Mouse (Mus musculus) lung, embryonic 14.5 days (tissue): ENCODE measurements at regions not wholly inside any gene's neighbourhood (a gene's known extent, or its start where the extent isn't known, plus 50 kb on each side); places are given as distances from the start of the nearest gene placed in this dataset.

Experiments
- ATAC-seq: fragments of 200-750 bp; cut with Nextera tagmentation; 2 replicates; pipeline ENCODE4 v1.8.0; 2017; ENCODE audit warnings: mild to moderate bottlenecking, moderate TSS enrichment, moderate library complexity; ENCODE audit not compliant: insufficient read depth
- DNase-seq: peaks from one replicate; pipeline ENCODE4 v3.0.0-alpha.2; 2015
- H3K27ac ChIP-seq: fragments of 300-500 bp; sonication (generic); 2 replicates; pipeline ENCODE4 v1.5.1; 2014; ENCODE audit warnings: low read depth, mild to moderate bottlenecking, moderate library complexity
- H3K27me3 ChIP-seq: fragments of 300-500 bp; sonication (generic); 2 replicates; pipeline ENCODE4 v1.6.1; 2014; ENCODE audit warnings: low read length, control low read depth; ENCODE audit not compliant: insufficient read depth
- H3K36me3 ChIP-seq: fragments of 300-500 bp; sonication (generic); 2 replicates; pipeline ENCODE4 v1.6.1; 2014; ENCODE audit warnings: control low read depth; ENCODE audit not compliant: insufficient read depth
- H3K4me1 ChIP-seq: fragments of 300-500 bp; sonication (generic); 2 replicates; pipeline ENCODE4 v1.6.1; 2014; ENCODE audit warnings: antibody characterized with exemption, control low read depth; ENCODE audit not compliant: insufficient read depth
- H3K4me2 ChIP-seq: fragments of 300-500 bp; sonication (generic); 2 replicates; pipeline ENCODE4 v1.6.1; 2014; ENCODE audit warnings: mild to moderate bottlenecking
- H3K4me3 ChIP-seq: fragments of 300-500 bp; sonication (generic); 2 replicates; pipeline ENCODE4 v1.5.1; 2014; ENCODE audit warnings: low read depth, low read length
- H3K9ac ChIP-seq: fragments of 300-500 bp; sonication (generic); 2 replicates; pipeline ENCODE4 v1.6.1; 2014
- H3K9me3 ChIP-seq: fragments of 300-500 bp; sonication (generic); 2 replicates; pipeline ENCODE4 v1.6.1; 2016; ENCODE audit warnings: low read depth, low read length, control low read depth
- CTCF ChIP-seq: IDR thresholded peaks from 2 replicates; pipeline ENCODE4 v1.5.1; 2016; ENCODE audit warnings: antibody characterized with exemption, low read depth
- WGBS: fragments of 180-500 bp; shearing (Covaris S2); extraction: QIAGEN DNeasy Blood & Tissue Kit; methylation state at CpG from one replicate; pipeline ENCODE4 v1.1.7; 2014; 5-methylcytosine and 5-hydroxymethylcytosine counted together

DNA sequence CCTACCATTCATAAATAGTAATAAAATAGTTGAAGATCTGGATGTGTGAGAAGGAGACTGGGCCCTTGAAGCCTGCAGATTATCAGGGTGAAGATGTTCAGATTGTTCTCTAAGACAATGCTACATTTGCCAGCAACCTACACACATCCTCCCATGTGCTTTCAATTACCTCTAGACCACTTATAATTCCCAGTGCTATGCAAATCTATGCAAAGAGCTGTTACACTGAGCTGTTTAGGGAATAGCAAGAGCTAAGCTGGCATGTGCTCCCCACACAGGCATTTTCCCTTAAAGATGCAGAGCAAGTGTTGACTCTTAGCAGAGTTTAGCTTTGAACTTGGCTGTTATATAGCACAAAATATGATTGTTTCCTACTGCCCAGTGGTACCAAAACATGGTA, 482.1 kb upstream of the Gcfc2 start:
- H3K9me3 ChIP-seq: no peaks in the 10 kb centered on the region
- no peak overlapping the region for H3K4me2 ChIP-seq
- ATAC-seq (no peak), DNase-seq (no peak)
- no peaks in the 10 kb centered on the region for H3K4me1 ChIP-seq
- no peak overlapping the region for H3K27ac ChIP-seq
- no peaks in the 10 kb centered on the region for H3K36me3 ChIP-seq
- H3K27me3 ChIP-seq: no peaks in the 10 kb centered on the region
- H3K9ac ChIP-seq: no peak overlapping the region
- H3K4me3 ChIP-seq: no peak overlapping the region
- no peak for TF ChIP-seq CTCF

DNA sequence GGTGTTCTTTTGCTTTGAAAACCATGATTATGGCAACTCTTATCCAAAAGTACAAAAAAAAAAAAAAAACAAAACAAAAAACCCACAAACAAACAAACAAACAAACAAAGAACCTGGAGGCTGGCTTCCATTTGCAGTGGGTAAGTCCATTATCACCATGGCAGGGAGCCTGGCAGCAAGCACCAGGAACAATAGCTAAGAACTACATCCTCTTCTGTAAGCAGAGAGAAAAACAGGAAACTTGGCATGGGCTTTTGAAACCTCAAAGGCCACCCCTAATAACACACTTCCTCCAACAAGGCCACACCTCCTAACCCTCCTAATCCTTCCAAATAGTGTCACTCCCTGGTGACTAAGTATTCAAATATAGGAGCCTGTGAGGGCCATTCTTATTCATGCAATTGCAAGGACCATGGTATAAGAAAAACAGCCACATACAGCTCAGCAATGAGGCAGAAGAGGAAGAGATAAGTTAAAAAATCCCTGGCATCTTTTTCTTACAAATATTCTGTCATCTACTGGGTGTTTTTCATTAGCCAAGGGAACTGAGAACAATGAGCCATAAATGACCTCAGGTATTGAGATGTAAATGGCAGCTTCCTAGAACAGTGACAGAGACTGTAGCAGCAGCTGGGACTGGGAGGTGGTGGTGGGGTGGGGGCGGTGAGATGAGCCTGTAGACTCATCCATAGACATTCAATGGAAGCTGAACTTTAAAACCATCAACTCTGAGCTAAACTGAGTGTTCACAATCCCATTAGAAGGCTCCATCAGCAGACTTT, 477.3 kb upstream of the Gcfc2 start:
- no peak for ATAC-seq
- Histone ChIP-seq H3K4me3 (no peak overlapping the region), H3K36me3 (no peaks in the 10 kb centered on the region), H3K4me2 (no peak overlapping the region), H3K9ac (no peak overlapping the region), H3K4me1 (no peaks in the 10 kb centered on the region), H3K9me3 (no peaks in the 10 kb centered on the region), H3K27me3 (no peaks in the 10 kb centered on the region), H3K27ac (no peak overlapping the region)
- no peak for TF ChIP-seq CTCF
- 81% methylated on average over 1 of the region's 1 CpGs for WGBS
- no peak for DNase-seq

DNA sequence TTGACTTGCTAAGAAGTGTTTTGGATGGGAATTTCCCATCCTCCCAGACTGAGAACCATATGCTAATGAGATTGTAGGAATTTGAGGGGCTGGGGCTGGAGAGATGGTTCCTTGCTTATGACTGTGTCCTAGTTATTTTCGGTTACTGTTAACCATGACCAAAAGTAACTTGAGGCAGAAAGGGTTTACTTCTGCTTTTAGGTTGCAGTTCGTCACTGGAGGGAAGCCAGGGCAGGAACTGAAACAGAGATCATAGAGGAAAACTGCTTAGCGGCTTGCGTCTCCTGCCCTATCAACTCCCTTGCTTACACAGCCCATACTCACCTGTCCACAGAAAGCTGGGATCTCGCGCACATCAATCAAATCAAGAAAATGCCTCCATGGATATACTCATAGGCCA, 475.8 kb upstream of the Gcfc2 start:
- DNase-seq: no peak
- H3K27ac ChIP-seq: no peak overlapping the region
- H3K4me2 ChIP-seq: no peak overlapping the region
- no peaks in the 10 kb centered on the region for H3K9me3 ChIP-seq
- 85% methylated on average over 6 of the region's 6 CpGs for WGBS
- no peak for ATAC-seq
- no peak overlapping the region for H3K4me3 ChIP-seq
- H3K4me1 ChIP-seq: no peaks in the 10 kb centered on the region
- no peaks in the 10 kb centered on the region for H3K36me3 ChIP-seq
- TF ChIP-seq CTCF: no peak
- H3K27me3 ChIP-seq: no peaks in the 10 kb centered on the region
- H3K9ac ChIP-seq: no peak overlapping the region

DNA sequence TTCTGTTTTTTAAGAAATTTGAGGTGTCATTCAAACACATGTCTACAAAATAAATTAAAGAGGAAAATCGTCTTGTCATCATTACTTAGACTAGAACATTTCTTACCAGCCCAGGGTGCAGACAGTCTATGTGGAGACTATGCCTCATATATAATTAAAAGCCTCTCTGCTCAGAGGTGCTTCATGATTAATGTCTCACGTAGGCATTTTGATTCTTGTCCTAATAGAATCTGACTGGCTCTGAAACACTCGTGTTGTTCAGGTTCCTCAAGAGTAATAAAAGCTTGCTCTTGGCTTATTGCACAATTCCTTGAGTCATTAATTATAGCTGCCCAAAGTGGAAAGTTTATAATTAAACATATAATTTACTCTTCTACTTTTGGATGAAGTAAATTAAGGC, 475.1 kb upstream of the Gcfc2 start:
- no peaks in the 10 kb centered on the region for H3K4me1 ChIP-seq
- no peak overlapping the region for H3K27ac ChIP-seq
- DNase-seq: no peak
- TF ChIP-seq CTCF: no peak
- H3K4me3 ChIP-seq: no peak overlapping the region
- WGBS: 71% methylated on average over 3 of the region's 3 CpGs
- H3K27me3 ChIP-seq: no peaks in the 10 kb centered on the region
- H3K36me3 ChIP-seq: no peaks in the 10 kb centered on the region
- H3K9me3 ChIP-seq: no peaks in the 10 kb centered on the region
- no peak overlapping the region for H3K4me2 ChIP-seq
- no peak for ATAC-seq
- no peak overlapping the region for H3K9ac ChIP-seq

DNA sequence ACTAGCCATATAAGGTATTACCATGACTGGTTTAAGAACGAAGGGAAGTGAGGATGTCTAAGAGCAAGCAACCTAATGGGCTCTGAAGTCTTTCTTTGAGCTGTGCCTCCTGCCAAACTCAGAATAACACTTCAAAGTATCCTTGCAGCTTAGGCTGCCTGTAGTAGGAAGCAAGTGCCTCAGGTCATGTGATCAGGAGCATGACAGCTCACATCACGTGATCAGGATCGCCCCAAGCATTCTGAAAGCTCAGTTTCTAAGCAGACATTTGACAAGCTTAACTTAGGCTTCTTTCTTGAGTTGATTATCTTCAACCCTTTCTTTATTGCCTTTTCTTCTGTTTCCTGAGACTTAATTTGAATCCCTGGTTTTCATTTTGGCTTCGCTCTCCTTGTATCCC, 462.4 kb upstream of the Gcfc2 start:
- H3K4me1 ChIP-seq: no peaks in the 10 kb centered on the region
- H3K4me3 ChIP-seq: no peak overlapping the region
- no peak overlapping the region for H3K27ac ChIP-seq
- H3K9me3 ChIP-seq: no peaks in the 10 kb centered on the region
- no peak overlapping the region for H3K4me2 ChIP-seq
- 72% methylated on average over 4 of the region's 4 CpGs for WGBS
- ATAC-seq: no peak
- H3K36me3 ChIP-seq: no peaks in the 10 kb centered on the region
- H3K9ac ChIP-seq: no peak overlapping the region
- no peak for TF ChIP-seq CTCF
- DNase-seq: no peak
- H3K27me3 ChIP-seq: no peaks in the 10 kb centered on the region

DNA sequence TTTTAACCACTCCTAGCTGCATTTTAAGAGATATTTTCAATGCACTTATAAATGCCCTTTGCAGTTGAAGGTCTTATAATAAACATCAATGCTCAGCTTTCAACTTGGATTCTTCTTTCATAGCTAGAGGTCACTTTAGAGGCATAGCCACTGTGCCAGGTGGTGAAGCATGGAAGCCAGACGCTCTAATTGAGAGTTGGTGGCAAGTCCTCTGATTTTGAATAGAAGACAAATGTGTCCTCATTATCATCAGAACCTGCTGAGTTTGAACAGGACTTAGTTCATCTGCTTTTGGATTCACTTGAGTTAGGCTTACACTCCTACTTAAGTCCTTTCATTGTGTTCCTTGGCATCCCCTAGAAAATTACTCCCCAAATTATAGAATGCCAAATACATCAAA, 459.0 kb upstream of the Gcfc2 start:
- no peak for ATAC-seq
- Histone ChIP-seq H3K4me1 (no peaks in the 10 kb centered on the region), H3K27me3 (no peaks in the 10 kb centered on the region), H3K4me3 (no peak overlapping the region), H3K36me3 (no peaks in the 10 kb centered on the region), H3K4me2 (no peak overlapping the region), H3K27ac (no peak overlapping the region), H3K9ac (no peak overlapping the region), H3K9me3 (no peaks in the 10 kb centered on the region)
- no peak for DNase-seq
- WGBS: 75% methylated on average over 1 of the region's 1 CpGs
- TF ChIP-seq CTCF: no peak

DNA sequence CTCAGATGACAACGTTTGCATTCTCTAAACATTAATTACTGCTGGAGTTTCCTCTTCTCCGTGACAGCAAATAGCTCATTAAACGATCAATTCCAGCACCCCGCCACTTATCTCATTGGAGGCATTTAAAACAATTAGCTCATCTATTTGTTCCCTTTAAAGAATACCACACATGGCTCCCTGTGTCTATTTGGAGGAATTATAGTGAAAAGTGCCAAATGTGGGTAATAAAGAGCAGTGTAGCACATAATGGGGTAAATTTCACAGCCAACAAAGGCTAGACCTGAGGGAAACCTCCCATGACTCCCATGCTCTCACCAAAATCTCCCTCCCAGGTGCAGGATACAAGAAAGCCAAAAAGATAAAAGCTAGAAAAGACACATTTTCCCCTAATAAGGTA, 456.9 kb upstream of the Gcfc2 start:
- ATAC-seq: no peak
- no peaks in the 10 kb centered on the region for H3K4me1 ChIP-seq
- 65% methylated on average over 4 of the region's 4 CpGs for WGBS

More for the DNA sequence above, 456.9 kb upstream of the Gcfc2 start:
- H3K27me3 ChIP-seq: no peaks in the 10 kb centered on the region
- H3K4me3 ChIP-seq: no peak overlapping the region
- H3K27ac ChIP-seq: no peak overlapping the region
- no peaks in the 10 kb centered on the region for H3K9me3 ChIP-seq
- no peak for DNase-seq
- no peak overlapping the region for H3K4me2 ChIP-seq
- H3K9ac ChIP-seq: no peak overlapping the region
- no peaks in the 10 kb centered on the region for H3K36me3 ChIP-seq
- no peak for TF ChIP-seq CTCF
